Mouse (Mus musculus): ENCODE results near the gene Hfm1. TPM values are rescaled to one million over a fixed set of nuclear protein-coding genes. Genes with fewer than 3 reads are reported as not detected.

Hfm1 gene
- total RNA-seq, 4 experiments from 2014 or later: 0.12 to 0.13 TPM; not detected in 2

- no peak for DNase-seq
Measured at GRCm38 (mm10) chr5:106843906-106844305, 82.2 kb downstream of the Hfm1 start.

- no peak for DNase-seq
Measured at GRCm38 (mm10) chr5:106833025-106833424, 93.1 kb downstream of the Hfm1 start.

- DNase-seq: no peak
Measured at GRCm38 (mm10) chr5:106831401-106831800, 94.7 kb downstream of the Hfm1 start.

- DNase-seq: no peak
Measured at GRCm38 (mm10) chr5:106830775-106831174, 95.3 kb downstream of the Hfm1 start.

GRCm38 (mm10) chr5:106826740-106827139 is 99.4 kb downstream of the Hfm1 start:
- no peak for DNase-seq

GRCm38 (mm10) chr5:106826044-106826443 is 100.1 kb downstream of the Hfm1 start:
- no peak for DNase-seq

GRCm38 (mm10) chr5:106825301-106825853 is 100.7 kb downstream of the Hfm1 start:
- no peak for DNase-seq

- DNase-seq: no peak
Measured at GRCm38 (mm10) chr5:106824716-106825115, 101.4 kb downstream of the Hfm1 start.

- DNase-seq: no peak
Measured at GRCm38 (mm10) chr5:106819630-106820029, 106.5 kb downstream of the Hfm1 start.

- no peak for DNase-seq
Measured at GRCm38 (mm10) chr5:106815923-106816654, 110.0 kb downstream of the Hfm1 start.

GRCm38 (mm10) chr5:106814611-106815010 is 111.5 kb downstream of the Hfm1 start:
- DNase-seq: no peak

- DNase-seq: peak; percentile 37
Measured at GRCm38 (mm10) chr5:106803094-106803493, 123.0 kb downstream of the Hfm1 start.

GRCm38 (mm10) chr5:106801886-106802798 is 124.0 kb downstream of the Hfm1 start:
- peak; percentile 74 for DNase-seq

- DNase-seq: no peak
Measured at GRCm38 (mm10) chr5:106801215-106801863, 124.8 kb downstream of the Hfm1 start.

- no peak for DNase-seq
Measured at GRCm38 (mm10) chr5:106797896-106798295, 128.2 kb downstream of the Hfm1 start.

GRCm38 (mm10) chr5:106791241-106791572 is 134.9 kb downstream of the Hfm1 start:
- DNase-seq: no peak

GRCm38 (mm10) chr5:106790496-106791240 is 135.5 kb downstream of the Hfm1 start:
- no peak for DNase-seq

Small RNA genes lying within 50 kb of the gene (microRNA-seq; reads per million reads assigned to microRNA genes)
- 0 reads per million in 2 experiments for gene Gm27527

Other genes with a start within 250 kb of the Hfm1 start
- gene Zfp644, start 229.0 kb downstream of the Hfm1 start, total RNA-seq (2022): 10 to 100 TPM; 53.2 to 94.2 (median 70.1) TPM
- gene Cdc7, start 38.0 kb upstream of the Hfm1 start, total RNA-seq (2022): 1 to 10 TPM; 2.8 to 5.9 (median 4.0) TPM

All from adrenal gland, adult 8-10 months (tissue).